Mouse (Mus musculus) heart, adult 2 months (tissue): ENCODE results near the gene Hoxc5.

Experiments used
- EP300 ChIP-seq: fragments of 200-500 bp; IDR thresholded peaks from 2 replicates; pipeline ENCODE4 v1.6.1; 2011; ENCODE audit warnings: low read depth, low read length, control low read depth; ENCODE audit not compliant: insufficient read depth
- POLR2A ChIP-seq: fragments of 200-500 bp; IDR thresholded peaks from 2 replicates; pipeline ENCODE4 v1.6.1; 2011; ENCODE audit warnings: mild to moderate bottlenecking, low read depth, low read length, control low read depth; ENCODE audit not compliant: insufficient read depth

DNA sequence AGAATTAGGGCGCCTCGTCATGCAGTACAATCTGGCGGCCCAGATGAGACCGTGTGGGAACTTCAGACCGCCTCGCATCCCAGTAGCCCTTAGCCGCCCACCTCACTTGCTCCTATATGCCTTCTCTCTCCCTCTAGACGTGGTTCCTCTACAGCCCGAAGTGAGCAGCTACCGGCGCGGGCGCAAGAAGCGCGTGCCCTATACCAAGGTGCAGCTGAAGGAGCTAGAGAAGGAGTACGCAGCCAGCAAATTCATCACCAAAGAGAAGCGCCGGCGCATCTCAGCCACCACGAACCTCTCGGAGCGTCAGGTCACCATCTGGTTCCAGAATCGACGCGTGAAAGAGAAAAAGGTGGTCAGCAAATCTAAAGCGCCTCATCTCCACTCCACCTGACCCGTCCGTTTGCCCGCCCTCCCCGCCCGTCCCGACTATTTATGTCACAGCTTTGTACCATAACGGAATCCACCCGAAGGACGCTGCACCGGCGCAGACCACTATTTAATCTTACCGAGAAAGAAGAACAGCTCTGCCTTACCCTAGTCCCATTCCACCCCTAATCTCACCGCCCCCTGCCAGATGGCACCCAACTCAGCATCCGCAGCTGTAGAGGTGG, 40.1 kb upstream of the Hoxc5 start:
- TF ChIP-seq POLR2A (no peak), EP300 (no peak)
